Comparison of ENCODE assay signal across 1 mouse cellular context in the genomic region with DNA sequence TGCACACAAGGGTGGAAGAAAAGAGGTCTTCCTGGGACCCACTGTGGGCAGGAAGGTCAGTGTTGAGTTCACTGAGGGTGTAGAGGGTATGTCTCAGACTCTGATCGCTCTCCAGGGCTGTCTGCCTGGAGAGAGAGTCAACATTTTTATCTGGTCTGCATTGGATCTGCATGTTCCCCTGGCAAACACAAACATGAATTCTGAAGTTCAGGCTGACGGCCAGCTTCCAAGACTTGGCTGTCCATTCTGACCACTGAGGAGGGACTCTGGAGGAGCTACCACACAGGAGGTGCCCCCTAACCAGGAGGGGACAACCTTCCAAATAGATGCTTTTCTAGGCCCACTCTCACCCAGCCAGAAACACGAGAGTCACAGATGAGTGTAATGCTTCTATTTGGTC.
TF ChIP-seq lines count a peak whose summit lies in the region.

No protein-coding gene starts in this region.

TF ChIP-seq in CH12.LX, 34 proteins besides CTCF, POLR2A, EP300 and RAD21 (continued from another document):
- TF ChIP-seq TBP (conservative IDR thresholded peaks at IDR 0.05; ENCODE audit: low read depth, low read length) (no peak), RCOR1 (conservative IDR thresholded peaks at IDR 0.05; ENCODE audit: low read depth, low read length) (no peak), ZMIZ1 (IDR thresholded peaks at IDR 0.05; ENCODE audit: low read depth, low read length) (no peak), POLR2AphosphoS2 (IDR thresholded peaks at IDR 0.05; ENCODE audit: low read depth, low read length) (no peak), BHLHE40 (IDR thresholded peaks at IDR 0.05; ENCODE audit: low read depth, low read length) (no peak), KAT2A (IDR thresholded peaks at IDR 0.05; ENCODE audit: insufficient replicate concordance, low read length) (no peak), SMC3 (IDR thresholded peaks at IDR 0.05; ENCODE audit: low read depth, low read length) (no peak)
